Mouse (Mus musculus) left cerebral cortex, adult 18-20 months (tissue): ENCODE data around the gene Lrrc75a. TPM values are rescaled to one million over a fixed set of nuclear protein-coding genes. Genes with fewer than 3 reads are reported as not detected.

Source experiments
- DNase-seq, 2 experiments: peaks; one replicate each; pipeline ENCODE4 v3.0.0; 2021 to 2022; ENCODE audit warnings: low spot score in 2 of 2, mixed read lengths in 1 of 2
- total RNA-seq, 2 experiments: library from RNA; stranded (reverse); gene quantifications; 2 replicates each; pipeline ENCODE4 v1.2.3; 2021

Gene Lrrc75a
- total RNA-seq, 2 experiments from 2014 or later = 24.2 to 28.0 TPM

- DNase-seq = peak; percentile 61 to 70
These were observed 2.4 kb downstream of the Lrrc75a start for GRCm38 (mm10) chr11:62645732-62646494.

GRCm38 (mm10) chr11:62645337-62645675 lies 3.0 kb downstream of the Lrrc75a start:
- no peak for DNase-seq

- no peak for DNase-seq
These were observed 3.6 kb downstream of the Lrrc75a start for GRCm38 (mm10) chr11:62644602-62645336.

GRCm38 (mm10) chr11:62643681-62644363 lies 4.5 kb downstream of the Lrrc75a start:
- DNase-seq = no peak

- no peak for DNase-seq
These were observed 5.2 kb downstream of the Lrrc75a start for GRCm38 (mm10) chr11:62643011-62643631.

- no peak for DNase-seq
These were observed 6.1 kb downstream of the Lrrc75a start for GRCm38 (mm10) chr11:62642023-62642844.

- no peak for DNase-seq
These were observed 7.9 kb downstream of the Lrrc75a start for GRCm38 (mm10) chr11:62640378-62640777.

- no peak for DNase-seq
These were observed 9.9 kb downstream of the Lrrc75a start for GRCm38 (mm10) chr11:62638402-62638801.

GRCm38 (mm10) chr11:62637806-62638205 lies 10.5 kb downstream of the Lrrc75a start:
- DNase-seq = no peak

GRCm38 (mm10) chr11:62637401-62637800 lies 10.9 kb downstream of the Lrrc75a start:
- DNase-seq = no peak

GRCm38 (mm10) chr11:62636840-62637221 lies 11.5 kb downstream of the Lrrc75a start:
- DNase-seq = peak; percentile 63 to 73

GRCm38 (mm10) chr11:62636105-62636839 lies 12.1 kb downstream of the Lrrc75a start:
- no peak for DNase-seq

GRCm38 (mm10) chr11:62635406-62635805 lies 12.9 kb downstream of the Lrrc75a start:
- no peak for DNase-seq

GRCm38 (mm10) chr11:62631138-62631537 lies 17.2 kb downstream of the Lrrc75a start:
- no peak for DNase-seq

GRCm38 (mm10) chr11:62630225-62630821 lies 18.0 kb downstream of the Lrrc75a start:
- no peak for DNase-seq

GRCm38 (mm10) chr11:62629352-62630224 lies 18.7 kb downstream of the Lrrc75a start:
- DNase-seq = no peak

- DNase-seq = peak in 1 of 2 experiments; percentile 53
These were observed 23.7 kb downstream of the Lrrc75a start for GRCm38 (mm10) chr11:62624341-62625291.
